Mouse (Mus musculus) gastrocnemius, adult 18-20 months (tissue): Measurements from ENCODE around the gene Ppp1r14c. TPM values are rescaled to one million over a fixed set of nuclear protein-coding genes. Genes with fewer than 3 reads are reported as not detected.
A peak's percentile ranks its signal among the peaks of the same experiment; 100 is the strongest.
"Not testable (repeated sequence)": the region's sequence is repeated elsewhere in the genome, so short reads cannot be mapped to it uniquely, and the experiment has no call there.

Experiments
- DNase-seq: peaks from one replicate; pipeline ENCODE4 v3.0.0; 2021; ENCODE audit warnings: low spot score
- microRNA-seq: library from miRNA; unstranded; fragments of <30 nt; microRNA quantifications from one replicate; pipeline ENCODE4 v1.2.0, GENCODE M21; 2021
- total RNA-seq, 2 experiments: library from RNA; stranded (reverse); gene quantifications; 2 replicates each; pipeline ENCODE4 v1.2.3; 2021

The Ppp1r14c gene
- total RNA-seq, 2 experiments from 2014 or later, result 70.8 to 86.7 TPM

GRCm38 (mm10) chr10:3460841-3461240, 95.0 kb downstream of the Ppp1r14c start:
- no peak for DNase-seq

GRCm38 (mm10) chr10:3466135-3466626, 100.3 kb downstream of the Ppp1r14c start:
- DNase-seq, result no peak

GRCm38 (mm10) chr10:3468590-3468989, 102.7 kb downstream of the Ppp1r14c start:
- DNase-seq, result no peak

GRCm38 (mm10) chr10:3476611-3477010, 110.8 kb downstream of the Ppp1r14c start:
- DNase-seq, result no peak

GRCm38 (mm10) chr10:3479772-3480171, 113.9 kb downstream of the Ppp1r14c start:
- DNase-seq, result no peak

GRCm38 (mm10) chr10:3490052-3490451, 124.2 kb downstream of the Ppp1r14c start:
- DNase-seq, result no peak

GRCm38 (mm10) chr10:3496791-3497190, 130.9 kb downstream of the Ppp1r14c start:
- DNase-seq, result no peak

GRCm38 (mm10) chr10:3500846-3501245, 135.0 kb downstream of the Ppp1r14c start:
- DNase-seq, result not testable (repeated sequence)

GRCm38 (mm10) chr10:3507484-3508221, 141.8 kb downstream of the Ppp1r14c start:
- DNase-seq, result peak; percentile 10

- DNase-seq, result no peak
Measured at GRCm38 (mm10) chr10:3508222-3508588, 142.3 kb downstream of the Ppp1r14c start.

- DNase-seq, result no peak
Measured at GRCm38 (mm10) chr10:3508746-3509145, 142.9 kb downstream of the Ppp1r14c start.

GRCm38 (mm10) chr10:3509663-3510277, 143.9 kb downstream of the Ppp1r14c start:
- DNase-seq, result no peak

- no peak for DNase-seq
Measured at GRCm38 (mm10) chr10:3510486-3510885, 144.6 kb downstream of the Ppp1r14c start.

GRCm38 (mm10) chr10:3511401-3511800, 145.5 kb downstream of the Ppp1r14c start:
- no peak for DNase-seq

GRCm38 (mm10) chr10:3512620-3513305, 146.9 kb downstream of the Ppp1r14c start:
- peak; percentile 12 for DNase-seq

- no peak for DNase-seq
Measured at GRCm38 (mm10) chr10:3513947-3514346, 148.1 kb downstream of the Ppp1r14c start.

Small RNA genes lying within 50 kb of the gene (microRNA-seq; reads per million reads assigned to microRNA genes)
- gene Gm24482, result not detected

Other genes starting within 250 kb of the Ppp1r14c start
- gene H60c, start 98.3 kb upstream of the Ppp1r14c start, total RNA-seq, result not detected
- gene Iyd, start 174.2 kb downstream of the Ppp1r14c start, total RNA-seq, result under 1 TPM in 1 of 2 experiments, not detected in 1; 0.14 TPM